ENCODE assay signal across 10 mouse cellular contexts in genomic region chr9:66078493-66078892, GRCm38 (mm10). TPM values are rescaled to one million over a fixed set of nuclear protein-coding genes. Genes with fewer than 3 reads are reported as not detected.
DNase-seq lines count a peak whose midpoint lies in the region; ATAC-seq and TF ChIP-seq lines count a peak whose summit lies in the region.
"Had no signal": no experiment of that assay in that cellular context is flagged by ENCODE, and none has a peak within 500 bp of the region (broad histone marks: within the 10 kb centered on the region; RNA-seq: fewer than 3 reads in every experiment).

No protein-coding gene starts in this region.

- no peaks in the 10 kb centered on the region for H3K36me3 ChIP-seq in embryonic facial prominence, embryonic 11.5 days (replicated peaks; ENCODE audit: control insufficient read depth, insufficient read depth, low read depth, low read length)
- H3K36me3 ChIP-seq in hindbrain, postnatal 0 days (ENCODE audit: insufficient read depth, low read length) = no peaks in the 10 kb centered on the region
- H3K36me3 ChIP-seq in midbrain, embryonic 16.5 days (ENCODE audit: control insufficient read depth, insufficient read depth, low read length) = no peaks in the 10 kb centered on the region

- H3K4me2 ChIP-seq in embryonic facial prominence, embryonic 11.5 days (ENCODE audit: low read depth, low read length) = peak overlapping the region; percentile 16
- H3K4me2 ChIP-seq in hindbrain, postnatal 0 days (ENCODE audit: low read depth, low read length) = 0 out of 2 replicates have a peak overlapping the region, but pooled peaks have one; percentile 21
- peak overlapping the region; percentile 33 for H3K4me2 ChIP-seq in midbrain, embryonic 16.5 days (ENCODE audit: low read length)

- ATAC-seq in embryonic facial prominence, embryonic 11.5 days (replicated peaks; ENCODE audit: insufficient number of reproducible peaks, low FRiP score, low TSS enrichment, low read depth) = no peak
- ATAC-seq in hindbrain, postnatal 0 days = peak; percentile 67
- ATAC-seq in midbrain, embryonic 16.5 days = peak; percentile 25; the same call in 1 of the 2 replicates
- ATAC-seq: inflammation-experienced regulatory T-cells, adult 6 months had no signal

- 3% methylated on average over 14 of the region's 14 CpGs for WGBS in embryonic facial prominence, embryonic 11.5 days
- 13% methylated on average over 14 of the region's 14 CpGs for WGBS in hindbrain, postnatal 0 days
- 11% methylated on average over 14 of the region's 14 CpGs for WGBS in midbrain, embryonic 16.5 days

- no peak; the same call in none of the 2 replicates for TF ChIP-seq CTCF in layer of hippocampus, adult 2 months (conservative IDR thresholded peaks at IDR 0.05)
- TF ChIP-seq CTCF in hindbrain, postnatal 0 days (IDR thresholded peaks at IDR 0.05; ENCODE audit: low read depth) = peak; percentile 22; the same call in 1 of the 2 replicates

- H3K4me1 ChIP-seq in embryonic facial prominence, embryonic 11.5 days (ENCODE audit: control insufficient read depth, insufficient read depth, low read length) = peaks cover 5% of the 10 kb centered on the region
- no peaks in the 10 kb centered on the region for H3K4me1 ChIP-seq in hindbrain, postnatal 0 days (ENCODE audit: insufficient read depth, low read length)
- no peaks in the 10 kb centered on the region for H3K4me1 ChIP-seq in midbrain, embryonic 16.5 days (ENCODE audit: control insufficient read depth, insufficient read depth, low read length)

- H3K9me3 ChIP-seq in embryonic facial prominence, embryonic 11.5 days (replicated peaks; ENCODE audit: control insufficient read depth, low read length) = no peaks in the 10 kb centered on the region
- no peaks in the 10 kb centered on the region for H3K9me3 ChIP-seq in hindbrain, postnatal 0 days (ENCODE audit: low read length)
- H3K9me3 ChIP-seq in midbrain, embryonic 16.5 days (replicated peaks; ENCODE audit: control insufficient read depth, low read length, poor library complexity, severe bottlenecking) = no peaks in the 10 kb centered on the region

- peak overlapping the region; percentile 18; the same call in 1 of the 2 replicates for H3K9ac ChIP-seq in embryonic facial prominence, embryonic 11.5 days (replicated peaks; ENCODE audit: low read length)
- 0 out of 2 replicates have a peak overlapping the region, but pooled peaks have one; percentile 3 for H3K9ac ChIP-seq in hindbrain, postnatal 0 days (replicated peaks; ENCODE audit: low read length)
- H3K9ac ChIP-seq in midbrain, embryonic 16.5 days (ENCODE audit: low read depth, low read length) = 0 out of 2 replicates have a peak overlapping the region, but pooled peaks have one; percentile 30

- no peak overlapping the region for H3K4me3 ChIP-seq in layer of hippocampus, adult 2 months
- H3K4me3 ChIP-seq in embryonic facial prominence, embryonic 11.5 days (ENCODE audit: low read depth, low read length) = no peak overlapping the region
- H3K4me3 ChIP-seq in hindbrain, postnatal 0 days (ENCODE audit: low read length) = no peak overlapping the region
- no peak overlapping the region for H3K4me3 ChIP-seq in midbrain, embryonic 16.5 days (ENCODE audit: low read depth, low read length)
- H3K4me3 ChIP-seq: megakaryocyte, embryonic 14.5 days had no signal

- no peak for DNase-seq in layer of hippocampus, adult 2 months (ENCODE audit: low spot score in 2 of 2)
- DNase-seq in layer of hippocampus, postnatal 25 days (ENCODE audit: extremely low spot score in 1 of 2, low spot score in 1 of 2) = no peak
- peak; percentile 66 for DNase-seq in embryonic facial prominence, embryonic 11.5 days (ENCODE audit: low spot score)
- peak; percentile 51 for DNase-seq in hindbrain, postnatal 0 days (ENCODE audit: low spot score)
- no peak for DNase-seq in thymus, postnatal 36 days
- no peak for DNase-seq in adrenal gland, postnatal 4 days (ENCODE audit: low spot score in 2 of 2)
- DNase-seq in kidney, postnatal 10 days = no peak

- peak overlapping the region; percentile 46 for H3K27ac ChIP-seq in layer of hippocampus, adult 2 months
- peak overlapping the region; percentile 59 for H3K27ac ChIP-seq in embryonic facial prominence, embryonic 11.5 days (replicated peaks; ENCODE audit: low read depth, low read length)
- H3K27ac ChIP-seq in hindbrain, postnatal 0 days = peak overlapping the region; percentile 64
- peak overlapping the region; percentile 26 for H3K27ac ChIP-seq in midbrain, embryonic 16.5 days (ENCODE audit: low read length)

- no peaks in the 10 kb centered on the region for H3K27me3 ChIP-seq in embryonic facial prominence, embryonic 11.5 days (ENCODE audit: control insufficient read depth, insufficient read depth, low read length)
- H3K27me3 ChIP-seq in hindbrain, postnatal 0 days (ENCODE audit: insufficient read depth, low read length) = no peaks in the 10 kb centered on the region
- no peaks in the 10 kb centered on the region for H3K27me3 ChIP-seq in midbrain, embryonic 16.5 days (ENCODE audit: control insufficient read depth, insufficient read depth, low read depth, low read length)

RNA-seq across cellular contexts. Expression of gene Snx22, which starts 9.0 kb away (rescaled TPM):
- 1 to 10 TPM; 4.6 to 6.9 TPM for total RNA-seq in layer of hippocampus, adult 2 months (2021)
- 1 to 10 TPM; 4.9 to 6.3 TPM for total RNA-seq in layer of hippocampus, postnatal 25 days (2021)
- 4.1 and 4.7 TPM in 2 replicates for polyA plus RNA-seq in embryonic facial prominence, embryonic 11.5 days (2014; fragmentation: Nextera tagmentation; extraction: Ambion mirVana)
- total RNA-seq in hindbrain, postnatal 0 days (2014; rRNA removed) = 7.1 and 8.8 TPM in 2 replicates
- polyA plus RNA-seq in hindbrain, postnatal 0 days (2015; fragmentation: Nextera tagmentation; extraction: Ambion mirVana) = 12.8 and 13.2 TPM in 2 replicates
- polyA plus RNA-seq in midbrain, embryonic 16.5 days (2015; fragmentation: Nextera tagmentation; extraction: Ambion mirVana) = 11.2 and 13.1 TPM in 2 replicates
- total RNA-seq in adrenal gland, postnatal 4 days (2021) = 1 to 10 TPM; 1.3 to 2.9 TPM

RNA-seq across cellular contexts. Expression of gene Ppib, which starts 18.5 kb away (rescaled TPM):
- 100 to 1,000 TPM; 195 to 201 TPM for total RNA-seq in layer of hippocampus, adult 2 months (2021)
- total RNA-seq in layer of hippocampus, postnatal 25 days (2021) = 100 to 1,000 TPM; 229 to 238 TPM
- polyA plus RNA-seq in embryonic facial prominence, embryonic 11.5 days (2014; fragmentation: Nextera tagmentation; extraction: Ambion mirVana) = 543 and 552 TPM in 2 replicates
- 223 and 263 TPM in 2 replicates for total RNA-seq in hindbrain, postnatal 0 days (2014; rRNA removed)
- polyA plus RNA-seq in hindbrain, postnatal 0 days (2015; fragmentation: Nextera tagmentation; extraction: Ambion mirVana) = 395 and 408 TPM in 2 replicates
- 304 and 313 TPM in 2 replicates for polyA plus RNA-seq in midbrain, embryonic 16.5 days (2015; fragmentation: Nextera tagmentation; extraction: Ambion mirVana)
- 100 to 1,000 TPM; 441 to 449 TPM for total RNA-seq in adrenal gland, postnatal 4 days (2021)

RNA-seq across cellular contexts. Expression of gene Snx1, which starts 47.9 kb away (rescaled TPM):
- 10 to 100 TPM; 85.5 to 86.1 TPM for total RNA-seq in layer of hippocampus, adult 2 months (2021)
- total RNA-seq in layer of hippocampus, postnatal 25 days (2021) = 10 to 100 TPM; 73.8 to 87.8 TPM
- 144 and 148 TPM in 2 replicates for polyA plus RNA-seq in embryonic facial prominence, embryonic 11.5 days (2014; fragmentation: Nextera tagmentation; extraction: Ambion mirVana)
- total RNA-seq in hindbrain, postnatal 0 days (2014; rRNA removed) = 43.4 and 50.4 TPM in 2 replicates
- polyA plus RNA-seq in hindbrain, postnatal 0 days (2015; fragmentation: Nextera tagmentation; extraction: Ambion mirVana) = 47.3 and 55.0 TPM in 2 replicates
- polyA plus RNA-seq in midbrain, embryonic 16.5 days (2015; fragmentation: Nextera tagmentation; extraction: Ambion mirVana) = 68.0 and 78.3 TPM in 2 replicates
- 100 to 1,000 TPM; 107 to 111 TPM for total RNA-seq in adrenal gland, postnatal 4 days (2021)

RNA-seq across cellular contexts. Expression of gene Ciao2a, which starts 47.9 kb away (rescaled TPM):
- 10 to 100 TPM; 25.9 to 26.3 TPM for total RNA-seq in layer of hippocampus, adult 2 months (2021)
- total RNA-seq in layer of hippocampus, postnatal 25 days (2021) = 10 to 100 TPM; 23.6 to 29.3 TPM
- polyA plus RNA-seq in embryonic facial prominence, embryonic 11.5 days (2014; fragmentation: Nextera tagmentation; extraction: Ambion mirVana) = 184 and 206 TPM in 2 replicates
- 25.5 and 29.4 TPM in 2 replicates for total RNA-seq in hindbrain, postnatal 0 days (2014; rRNA removed)
- polyA plus RNA-seq in hindbrain, postnatal 0 days (2015; fragmentation: Nextera tagmentation; extraction: Ambion mirVana) = 77.6 and 84.8 TPM in 2 replicates
- polyA plus RNA-seq in midbrain, embryonic 16.5 days (2015; fragmentation: Nextera tagmentation; extraction: Ambion mirVana) = 61.0 and 69.5 TPM in 2 replicates
- total RNA-seq in adrenal gland, postnatal 4 days (2021) = 100 to 1,000 TPM; 103 TPM

Comparison
In these comparisons a context has a peak if more than half of its experiments do, and no peak if none do; other contexts are left out.
1. DNase-seq: peak in embryonic facial prominence, embryonic 11.5 days (single experiment) and hindbrain, postnatal 0 days (single experiment); none in layer of hippocampus, adult 2 months (0 of 2), layer of hippocampus, postnatal 25 days (0 of 2), thymus, postnatal 36 days (0 of 2), adrenal gland, postnatal 4 days (0 of 2) and kidney, postnatal 10 days (single experiment).
2. Peak in every context shown above with its lines, with median percentiles within 50 percentile points of each other: H3K27ac ChIP-seq, H3K4me2 ChIP-seq and H3K9ac ChIP-seq.